Mouse (Mus musculus) gastrocnemius, postnatal 36 days (tissue): ENCODE results near the gene Rbm3. TPM values are rescaled to one million over a fixed set of nuclear protein-coding genes. Genes with fewer than 3 reads are reported as not detected.

ENCODE experiments used
- DNase-seq, 2 experiments: peaks; one replicate each; pipeline ENCODE4 v3.0.0; 2022
- intact Hi-C: fragments of 180-260 bp; cut with DNase I; formaldehyde crosslinking; loops from one replicate; pipeline ENCODE4 v1.15.1; 2025
- long read RNA-seq, 2 experiments: library from polyadenylated mRNA; stranded (forward); transcript quantifications; one replicate each; pipeline ENCODE4 v2.0.0; 2021
- total RNA-seq, 2 experiments: library from RNA; stranded (reverse); gene quantifications; 2 replicates each; pipeline ENCODE4 v1.2.3; 2021

Rbm3 gene
- total RNA-seq: 10 to 100 TPM; 56.4 to 78.2 TPM
- long read RNA-seq, experiment 1, transcript Rbm3-206 (7 exons, 1,338 nt): major isoform, 12 of 39 reads
- long read RNA-seq, experiment 1, transcript Rbm3-203 (7 exons, 1,225 nt): minor isoform, 8 of 39 reads
- long read RNA-seq, experiment 1, transcript Rbm3-204 (7 exons, 1,152 nt): minor isoform, 7 of 39 reads
- long read RNA-seq, experiment 1, transcript Rbm3-202 (7 exons, 1,183 nt): minor isoform, 5 of 39 reads
- long read RNA-seq, experiment 1, partial matches to known transcripts: 3 of 39 reads
- long read RNA-seq, experiment 1, other reads (novel, unspliced or antisense): 4 of 39 reads
- long read RNA-seq, experiment 2, transcript Rbm3-204 (7 exons, 1,152 nt): minor isoform, 11 of 85 reads
- long read RNA-seq, experiment 2, transcript Rbm3-206 (7 exons, 1,338 nt): minor isoform, 23 of 85 reads
- long read RNA-seq, experiment 2, transcript Rbm3-203 (7 exons, 1,225 nt): major isoform, 26 of 85 reads
- long read RNA-seq, experiment 2, transcript Rbm3-202 (7 exons, 1,183 nt): minor isoform, 16 of 85 reads
- long read RNA-seq, experiment 2, partial matches to known transcripts: 6 of 85 reads
- long read RNA-seq, experiment 2, other reads (novel, unspliced or antisense): 2 of 85 reads

GRCm38 (mm10) chrX:8145153-8145991 is at the start of gene Rbm3:
TSS of gene Rbm3 (minus strand) at chrX:8145880.
- intact Hi-C loops: loop anchor here (10.0 kb wide), 1 partner anchor 99 kb away; no protein-coding TSS in a partner anchor
- DNase-seq: peak; percentile 69 to 76

DNA sequence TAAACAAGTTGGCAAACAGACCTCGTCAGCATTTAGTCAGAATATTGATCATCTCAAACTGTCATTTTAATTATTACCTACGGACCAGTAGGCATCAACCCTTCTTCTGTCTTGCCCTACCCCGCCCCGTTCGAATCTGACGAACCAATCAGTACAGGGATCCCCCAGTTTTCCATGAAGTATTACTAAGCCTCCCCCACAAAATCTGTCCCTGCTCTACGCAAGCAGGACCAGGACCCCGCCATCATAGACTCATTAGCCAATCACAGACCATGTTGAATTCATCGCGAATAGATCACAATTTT is 47.7 kb upstream of the Rbm3 start, which contains the start of gene Ebp:
TSS of gene Ebp (minus strand) at position 94 of the 305 bp plus-strand sequence.
- no peak for DNase-seq
- intact Hi-C loops: no loop called here

GRCm38 (mm10) chrX:8192640-8193418 is 47.1 kb upstream of the Rbm3 start:
- intact Hi-C loops: no loop called here
- DNase-seq: peak; percentile 60 to 66

- intact Hi-C loops: no loop called here
- DNase-seq: no peak
Observed at GRCm38 (mm10) chrX:8192126-8192639, 46.5 kb upstream of the Rbm3 start.

- intact Hi-C loops: no loop called here
- no peak for DNase-seq
Observed at GRCm38 (mm10) chrX:8182871-8183540, 37.3 kb upstream of the Rbm3 start.

GRCm38 (mm10) chrX:8179646-8180045 is 34.0 kb upstream of the Rbm3 start:
- intact Hi-C loops: no loop called here
- DNase-seq: no peak

GRCm38 (mm10) chrX:8178871-8179270 is 33.2 kb upstream of the Rbm3 start:
- DNase-seq: no peak
- intact Hi-C loops: no loop called here

- peak; percentile 79 to 80 for DNase-seq
- intact Hi-C loops: no loop called here
Observed at GRCm38 (mm10) chrX:8175504-8176385, 30.1 kb upstream of the Rbm3 start, which contains the start of gene Tbc1d25. TSS of gene Tbc1d25 (minus strand) at chrX:8176181.

DNA sequence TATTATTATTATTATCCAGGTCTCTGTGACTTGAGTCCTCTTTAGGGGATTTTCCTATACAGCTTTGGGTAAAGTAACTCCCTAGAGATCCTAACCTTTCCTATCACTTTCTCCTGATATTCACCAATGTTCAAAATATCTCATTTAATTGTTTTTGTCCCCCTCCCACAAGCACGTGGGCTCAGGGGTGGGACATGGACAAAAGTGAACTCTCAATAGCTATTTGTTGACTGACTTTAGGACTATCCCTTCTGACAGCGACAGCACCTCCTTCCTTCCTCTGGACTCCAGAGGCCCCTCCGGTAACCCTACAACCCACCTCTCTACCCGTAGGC is 29.5 kb upstream of the Rbm3 start:
- DNase-seq: no peak
- intact Hi-C loops: no loop called here

DNA sequence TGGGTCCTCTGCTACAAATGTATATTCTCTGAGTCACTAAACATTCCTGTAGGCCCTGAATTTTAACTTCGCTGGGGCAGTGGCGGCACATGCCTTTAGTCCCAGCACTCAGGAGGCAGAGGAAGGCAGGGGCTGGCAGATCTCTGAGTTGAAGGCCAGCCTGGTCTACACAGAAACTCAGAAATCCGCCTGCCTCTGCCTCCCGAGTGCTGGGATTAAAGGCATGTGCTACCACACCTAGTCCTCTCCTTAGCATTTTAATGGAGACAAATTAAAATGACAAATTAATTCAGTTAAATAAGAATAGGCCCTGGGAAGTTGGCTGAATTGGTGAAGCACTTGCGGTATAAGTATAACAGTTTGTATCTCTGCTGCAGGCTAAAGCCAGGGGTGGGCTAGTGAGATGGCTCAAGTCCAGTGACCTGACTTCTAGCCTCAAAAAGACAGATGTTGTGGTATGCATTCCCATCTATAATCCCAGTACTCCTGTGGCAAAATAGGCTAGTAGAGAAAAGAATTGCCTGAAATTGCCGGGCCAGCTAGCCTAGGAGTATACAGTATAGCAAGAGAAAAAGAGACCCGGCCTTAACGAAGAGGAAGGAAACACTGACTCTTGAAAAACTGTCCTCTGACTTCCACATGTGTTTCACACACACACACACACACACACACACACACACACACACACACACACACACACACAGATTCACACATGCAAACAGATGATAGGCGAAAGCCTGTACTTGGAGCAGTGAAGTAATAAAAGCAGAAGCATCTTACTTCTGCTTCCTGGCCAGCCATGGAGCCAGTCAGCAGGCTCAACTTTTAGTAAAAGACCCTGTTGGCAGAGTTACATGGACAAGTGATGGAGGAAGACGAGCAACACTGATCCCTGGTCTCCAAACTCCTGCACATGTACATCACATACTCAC is 22.3 kb upstream of the Rbm3 start:
- no peak for DNase-seq
- intact Hi-C loops: no loop called here

GRCm38 (mm10) chrX:8164471-8164870 is 18.8 kb upstream of the Rbm3 start:
- intact Hi-C loops: no loop called here

DNA sequence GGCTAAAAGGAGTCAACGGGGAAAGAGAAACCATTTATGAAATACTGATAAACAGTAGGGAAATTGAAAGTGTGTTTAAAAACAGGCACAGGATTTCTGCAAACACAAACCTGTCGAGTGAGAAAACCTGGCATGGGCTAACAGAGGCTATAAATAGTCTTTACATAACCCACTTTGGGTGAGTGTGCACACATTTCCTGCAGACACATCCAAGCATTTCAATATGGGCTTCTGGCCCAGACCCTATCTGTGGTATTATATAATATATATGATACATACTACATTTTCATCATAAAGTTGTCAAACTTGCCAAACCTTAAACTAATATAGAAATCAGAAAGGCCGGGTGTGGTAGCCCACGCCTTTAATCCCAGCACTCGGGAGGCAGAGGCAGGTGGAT is 17.4 kb upstream of the Rbm3 start:
- intact Hi-C loops: no loop called here

More at GRCm38 (mm10) chrX:8164471-8164870, 18.8 kb upstream of the Rbm3 start:
- no peak for DNase-seq

GRCm38 (mm10) chrX:8143750-8144149 is 1.9 kb downstream of the Rbm3 start:
- intact Hi-C loops: loop anchor here (10.0 kb wide), 1 partner anchor 101 kb away; no protein-coding TSS in a partner anchor
- DNase-seq: no peak

More for the DNA sequence above, 17.4 kb upstream of the Rbm3 start:
- DNase-seq: no peak

- intact Hi-C loops: loop anchor here (10.0 kb wide), 1 partner anchor 102 kb away; no protein-coding TSS in a partner anchor
- DNase-seq: no peak
Observed at GRCm38 (mm10) chrX:8142948-8143347, 2.7 kb downstream of the Rbm3 start.

GRCm38 (mm10) chrX:8141058-8141457 is 4.6 kb downstream of the Rbm3 start:
- intact Hi-C loops: loop anchor here (10.0 kb wide), 1 partner anchor 104 kb away; no protein-coding TSS in a partner anchor
- DNase-seq: no peak

GRCm38 (mm10) chrX:8140446-8140845 is 5.2 kb downstream of the Rbm3 start:
- no peak for DNase-seq
- intact Hi-C loops: loop anchor here (10.0 kb wide), 1 partner anchor 104 kb away; no protein-coding TSS in a partner anchor

- intact Hi-C loops: no loop called here
- DNase-seq: no peak
Observed at GRCm38 (mm10) chrX:8139480-8139879, 6.2 kb downstream of the Rbm3 start.
